Mouse (Mus musculus) kidney, adult 2 months (tissue): Measurements from ENCODE around the gene Camk2n2. TPM values are rescaled to one million over a fixed set of nuclear protein-coding genes. Genes with fewer than 3 reads are reported as not detected.

Source experiments
- DNase-seq: peaks from one replicate; pipeline ENCODE4 v3.0.0; 2021
- H3K27ac ChIP-seq: fragments of 200-500 bp; 2 replicates; pipeline ENCODE4 v1.5.1; 2012; ENCODE audit warnings: low read depth, low read length, control low read depth, inconsistent platforms; ENCODE audit not compliant: insufficient read depth
- H3K27me3 ChIP-seq: fragments of 200-500 bp; replicated peaks from 2 replicates; pipeline ENCODE4 v1.6.1; 2012; ENCODE audit warnings: mild to moderate bottlenecking, moderate library complexity, low read length, inconsistent platforms; ENCODE audit not compliant: control insufficient read depth, insufficient read depth
- H3K36me3 ChIP-seq: fragments of 200-500 bp; 2 replicates; pipeline ENCODE4 v1.6.1; 2012; ENCODE audit warnings: mild to moderate bottlenecking, moderate library complexity, low read length, inconsistent platforms; ENCODE audit not compliant: control insufficient read depth, insufficient read depth
- H3K4me1 ChIP-seq: fragments of 200-500 bp; 2 replicates; pipeline ENCODE4 v1.6.1; 2011; ENCODE audit warnings: low read length; ENCODE audit not compliant: control insufficient read depth, insufficient read depth
- H3K4me3 ChIP-seq: fragments of 200-500 bp; 2 replicates; pipeline ENCODE4 v1.5.1; 2011; ENCODE audit warnings: mild to moderate bottlenecking, low read depth, low read length, control low read depth; ENCODE audit not compliant: insufficient read depth
- CTCF ChIP-seq: fragments of 200-500 bp; conservative IDR thresholded peaks from 2 replicates; pipeline ENCODE4 v1.5.1; 2011; ENCODE audit warnings: low read depth, mild to moderate bottlenecking, control low read depth, low read length, moderate library complexity, mixed read lengths; ENCODE audit not compliant: insufficient read depth, insufficient read length
- POLR2A ChIP-seq: fragments of 200-500 bp; IDR thresholded peaks from one replicate; pipeline ENCODE4 v1.6.1; 2011; ENCODE audit warnings: low read depth, low read length, control low read depth
- WGBS: fragments of 180-500 bp; shearing (Covaris S2); methylation state at CpG from one replicate; pipeline ENCODE4 v1.1.7; 2018; 5-methylcytosine and 5-hydroxymethylcytosine counted together
- polyA plus RNA-seq: library from polyadenylated mRNA; depleted of rRNA; stranded (reverse); fragments of >200 nt; gene quantifications from 2 replicates; pipeline ENCODE4 v1.2.3, GENCODE M21; 2012; rRNA removed

Camk2n2 gene
- polyA plus RNA-seq, 1 experiment = 5.8 TPM

- Histone ChIP-seq H3K36me3 (no peaks in the 10 kb centered on the region), H3K27me3 (no peaks in the 10 kb centered on the region; the same call in 1 of the 2 replicates), H3K27ac (no peak overlapping the region), H3K4me3 (peak overlapping the region; percentile 25; the same call in 1 of the 2 replicates), H3K4me1 (no peaks in the 10 kb centered on the region)
- WGBS = under 1% methylated on average over 37 of the region's 39 CpGs
- no peak for DNase-seq
- TF ChIP-seq POLR2A (no peak), CTCF (no peak)
Measured at GRCm38 (mm10) chr16:20589939-20590679, 31.0 kb downstream of the Camk2n2 start.

GRCm38 (mm10) chr16:20589366-20589938, 31.6 kb downstream of the Camk2n2 start, which contains the start of gene Vwa5b2:
Gene Vwa5b2, plus strand, starts transcription at chr16:20589471.
- 2% methylated on average over 24 of the region's 24 CpGs for WGBS
- no peaks in the 10 kb centered on the region; the same call in 1 of the 2 replicates for H3K27me3 ChIP-seq
- peak within 1 kb of the TSS; percentile 25; the same call in 1 of the 2 replicates for H3K4me3 ChIP-seq
- H3K4me1 ChIP-seq = no peaks in the 10 kb centered on the region
- TF ChIP-seq POLR2A (no peak), CTCF (no peak)
- DNase-seq = no peak
- no peak within 1 kb of the TSS for H3K27ac ChIP-seq
- H3K36me3 ChIP-seq = no peaks in the 10 kb centered on the region

Other genes starting within 250 kb of the Camk2n2 start
- gene Abcc5, start 194.9 kb downstream of the Camk2n2 start, polyA plus RNA-seq = 56.0 and 73.1 TPM in 2 replicates
- gene Eif2b5, start 122.5 kb downstream of the Camk2n2 start, polyA plus RNA-seq = 30.4 and 33.9 TPM in 2 replicates
- 33.5 and 37.4 TPM in 2 replicates for gene Dvl3, start 104.3 kb downstream of the Camk2n2 start, polyA plus RNA-seq
- gene Ap2m1, start 85.8 kb downstream of the Camk2n2 start, polyA plus RNA-seq = 639 and 682 TPM in 2 replicates
- 39.0 and 45.1 TPM in 2 replicates for gene Abcf3, start 72.7 kb downstream of the Camk2n2 start, polyA plus RNA-seq
- gene Vwa5b2, start 31.8 kb downstream of the Camk2n2 start, polyA plus RNA-seq = 0.14 and 0.33 TPM in 2 replicates
- 16.4 and 18.1 TPM in 2 replicates for gene Eef1akmt4, start 9.7 kb downstream of the Camk2n2 start, polyA plus RNA-seq
- 0.30 TPM in 1 of 2 replicates, not detected in the other for gene Gm49333, start 9.7 kb downstream of the Camk2n2 start, polyA plus RNA-seq
- gene Alg3, start 9.6 kb downstream of the Camk2n2 start, polyA plus RNA-seq = 21.8 and 23.2 TPM in 2 replicates
- 0.37 TPM in 1 of 2 replicates, not detected in the other for gene Ece2, start 8.5 kb upstream of the Camk2n2 start, polyA plus RNA-seq
- gene Psmd2, start 30.4 kb upstream of the Camk2n2 start, polyA plus RNA-seq = 90.4 and 96.9 TPM in 2 replicates
- 262 and 316 TPM in 2 replicates for gene Eif4g1, start 47.0 kb upstream of the Camk2n2 start, polyA plus RNA-seq
- gene Fam131a, start 72.0 kb upstream of the Camk2n2 start, polyA plus RNA-seq = 3.6 and 4.7 TPM in 2 replicates
- gene Polr2h, start 96.4 kb upstream of the Camk2n2 start, polyA plus RNA-seq = 14.0 and 22.4 TPM in 2 replicates
- gene Clcn2, start 96.5 kb upstream of the Camk2n2 start, polyA plus RNA-seq = 21.4 and 33.1 TPM in 2 replicates
- 7.2 and 10.7 TPM in 2 replicates for gene Chrd, start 111.8 kb upstream of the Camk2n2 start, polyA plus RNA-seq
- 17.1 and 17.7 TPM in 2 replicates for gene Thpo, start 113.2 kb upstream of the Camk2n2 start, polyA plus RNA-seq